Mouse (Mus musculus) megakaryocyte, adult 5-6 weeks (primary cell): Measurements from ENCODE around the gene Itgb2l. TPM values are rescaled to one million over a fixed set of nuclear protein-coding genes. Genes with fewer than 3 reads are reported as not detected.

Source experiments
- ATAC-seq: 2 replicates; pipeline ENCODE4 v1.8.0; 2016; ENCODE audit warnings: mild to moderate bottlenecking, inconsistent platforms; ENCODE audit not compliant: poor library complexity, severe bottlenecking
- total RNA-seq, 2 experiments: library from RNA; stranded (forward) in 1 of 2; stranded (reverse) in 1 of 2; fragments of 153-499, 151-499 nt in 1 of 2; fragments of 221-1000, 200-1000 nt in 1 of 2; gene quantifications; 2 replicates each; pipeline versions ENCODE4 v1.2.3 to v1.2.4; 2015 to 2017

Gene Itgb2l
- total RNA-seq, 2 experiments from 2014 or later, result 41.3 to 67.6 TPM

GRCm38 (mm10) chr16:96433266-96433665 lies 10.2 kb downstream of the Itgb2l start:
- ATAC-seq, result no peak

DNA sequence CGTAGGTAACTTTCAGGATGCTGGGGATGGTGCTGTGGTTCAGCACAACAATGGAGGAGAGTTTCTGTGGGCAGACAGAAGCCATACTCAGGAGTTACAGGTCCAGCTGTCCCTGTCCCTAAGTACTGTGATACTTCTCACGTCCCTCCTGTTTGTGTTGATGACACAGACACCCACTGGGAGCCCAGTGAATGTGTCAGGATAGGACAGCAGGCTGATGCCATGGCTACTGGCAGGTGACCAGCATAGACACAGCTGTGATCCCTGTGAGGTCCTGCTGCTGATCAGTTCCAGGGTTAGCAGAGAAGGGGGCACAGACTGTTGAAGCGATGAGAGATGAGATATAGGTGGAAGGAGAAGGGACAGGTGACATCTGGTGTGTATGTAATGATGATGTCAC lies 14.4 kb downstream of the Itgb2l start:
- no peak for ATAC-seq

DNA sequence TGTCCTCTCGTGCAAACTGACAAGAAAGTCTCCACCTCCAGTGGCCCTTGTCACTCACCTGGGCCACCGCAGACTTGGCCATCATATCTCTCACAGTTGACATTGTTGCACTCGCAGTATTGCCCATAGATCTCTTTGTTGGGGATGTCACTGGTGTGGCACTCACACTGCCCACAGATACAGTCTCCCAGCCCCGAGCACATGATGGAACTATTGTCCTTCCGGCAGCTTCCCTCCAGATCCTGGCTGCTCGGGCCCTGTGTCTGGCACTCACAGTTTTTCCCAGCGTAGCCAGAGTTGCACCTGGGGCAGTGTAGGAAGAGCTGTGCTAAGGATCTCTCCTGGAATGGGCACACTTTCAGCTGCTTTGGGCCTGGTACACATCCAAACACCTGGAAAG lies 16.7 kb downstream of the Itgb2l start:
- ATAC-seq, result no peak

DNA sequence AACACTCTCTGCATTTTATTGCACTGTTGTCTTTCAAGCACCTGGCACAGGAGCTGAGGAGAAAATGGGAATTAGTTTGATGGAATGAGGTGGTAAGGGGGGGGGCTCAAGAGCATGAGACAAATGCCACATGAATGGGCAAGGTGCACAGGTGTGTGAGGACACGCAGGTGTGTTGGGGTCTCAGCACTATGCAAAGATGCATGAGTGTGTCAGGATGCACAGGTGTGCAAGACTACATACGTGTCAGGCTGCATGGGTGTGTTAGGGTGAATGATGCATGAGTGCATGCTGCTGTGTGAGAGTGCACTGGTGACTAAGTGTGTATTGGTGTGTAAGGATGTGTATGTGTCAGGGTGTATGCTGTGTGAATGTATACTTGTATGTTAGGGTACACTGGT lies 18.4 kb downstream of the Itgb2l start:
- no peak for ATAC-seq

DNA sequence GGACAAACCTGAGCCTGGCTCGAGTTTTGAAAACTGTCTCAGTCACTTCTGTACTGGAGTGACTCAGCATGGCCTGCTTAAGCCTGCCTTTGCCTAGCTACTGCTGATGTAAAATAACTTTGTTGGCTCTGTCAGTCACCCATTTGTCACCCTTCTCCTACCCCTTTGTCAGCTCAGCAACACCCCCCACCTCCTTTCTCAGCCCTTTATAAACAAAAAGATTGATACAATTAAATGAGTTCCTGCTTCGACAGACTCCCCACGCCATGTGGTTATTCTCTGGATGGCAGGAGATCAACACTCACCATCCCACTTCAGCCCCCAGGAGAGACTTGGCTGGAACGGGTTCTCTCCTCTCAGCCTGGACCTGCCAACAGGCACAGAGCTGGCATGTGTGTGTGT lies 35.4 kb downstream of the Itgb2l start:
- no peak for ATAC-seq

GRCm38 (mm10) chr16:96406312-96406711 lies 37.1 kb downstream of the Itgb2l start:
- no peak for ATAC-seq

GRCm38 (mm10) chr16:96402294-96402693 lies 41.1 kb downstream of the Itgb2l start:
- no peak for ATAC-seq

DNA sequence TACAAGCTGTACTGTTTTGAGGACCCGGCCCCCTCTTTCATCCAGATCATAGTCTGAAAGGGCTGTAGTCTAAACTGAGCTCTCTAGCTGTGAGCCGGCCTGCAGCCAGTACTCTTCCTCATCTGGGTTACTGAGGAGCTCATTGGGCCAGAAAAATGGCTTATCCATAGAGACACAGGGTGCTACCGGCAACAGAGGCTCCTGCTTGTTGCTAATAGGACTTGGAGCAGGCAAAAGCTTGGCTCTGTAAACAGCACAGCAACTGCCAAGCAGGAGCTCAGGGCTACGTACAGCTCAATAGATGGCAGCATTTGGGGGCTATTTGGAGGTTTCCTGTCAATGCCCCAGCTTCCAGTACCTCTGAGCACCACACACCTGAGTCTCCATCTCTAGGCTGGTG lies 43.4 kb downstream of the Itgb2l start:
- no peak for ATAC-seq

DNA sequence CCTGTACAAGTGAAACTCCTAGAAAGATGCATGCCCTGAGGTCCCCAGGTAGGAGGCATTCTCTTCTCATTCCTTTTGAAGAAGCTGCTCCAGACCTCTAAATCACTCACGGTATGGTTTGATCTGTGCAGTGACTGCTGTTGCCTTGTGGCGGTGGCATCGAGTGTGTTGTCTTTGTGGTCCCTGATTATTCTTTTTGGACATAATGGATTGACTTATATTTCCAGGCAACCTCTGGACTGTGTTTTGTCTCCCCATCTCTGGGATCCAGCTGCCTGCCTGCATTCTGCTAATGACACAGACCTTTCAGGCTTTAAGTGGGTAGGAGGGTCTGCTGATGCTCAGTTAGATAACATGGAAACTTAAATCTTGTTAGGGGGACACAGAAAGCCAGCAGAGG lies 44.6 kb downstream of the Itgb2l start:
- no peak for ATAC-seq

DNA sequence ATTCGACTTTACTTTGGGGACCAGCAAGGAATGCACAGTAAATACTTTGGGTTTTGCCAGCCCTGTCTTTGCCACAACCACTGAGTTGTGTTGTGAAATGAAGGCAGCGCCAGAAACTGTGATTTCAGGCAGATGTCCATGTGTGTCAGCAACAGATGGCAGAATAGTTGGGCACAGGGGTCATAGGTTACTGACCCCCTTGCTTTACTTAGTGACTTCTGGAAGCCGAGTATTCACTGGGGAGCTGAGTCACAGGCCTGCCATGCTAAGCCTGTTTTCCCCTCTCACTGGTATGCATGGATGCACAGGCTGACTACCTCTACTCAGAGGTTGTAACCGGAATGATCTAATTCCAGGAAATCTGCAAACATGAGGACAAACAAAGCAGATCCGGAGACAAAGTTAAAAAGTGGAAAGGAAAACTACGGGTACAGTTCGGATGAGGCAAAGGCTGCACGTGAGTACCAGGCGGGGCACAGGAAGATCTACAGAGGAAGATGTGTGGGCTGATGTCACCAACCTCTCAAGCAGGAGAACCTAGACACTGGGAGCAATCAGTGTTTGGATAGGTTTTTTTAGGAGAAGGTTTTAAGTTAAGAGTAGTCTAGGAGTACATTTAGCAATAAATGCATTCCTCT lies 47.3 kb downstream of the Itgb2l start:
- no peak for ATAC-seq

- ATAC-seq, result no peak
These were observed 47.9 kb downstream of the Itgb2l start for GRCm38 (mm10) chr16:96395516-96395915.

- ATAC-seq, result no peak
These were observed 52.3 kb downstream of the Itgb2l start for GRCm38 (mm10) chr16:96391070-96391469.

DNA sequence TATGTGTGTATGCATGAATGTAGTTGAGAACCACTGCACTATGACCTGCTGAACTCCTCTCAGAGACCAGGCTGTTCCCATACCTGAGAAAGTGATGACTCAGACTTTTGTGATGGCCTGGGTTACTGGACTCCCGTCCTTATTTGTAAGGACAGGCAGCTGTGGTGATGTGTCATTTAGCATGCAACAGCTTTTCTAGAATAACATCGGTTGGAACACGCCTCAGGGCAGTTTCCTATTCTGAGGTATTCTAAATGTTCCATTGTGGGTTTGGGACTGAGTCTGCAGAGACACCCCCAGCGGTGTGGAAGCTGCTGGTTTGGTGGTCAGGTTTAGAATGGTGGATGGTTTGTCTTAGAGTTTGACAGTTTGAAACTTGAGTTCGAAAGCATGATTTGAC lies 54.9 kb downstream of the Itgb2l start:
- ATAC-seq, result 0 out of 2 replicates have a peak, but pooled peaks have one; percentile 3

- ATAC-seq, result peak; percentile 69
These were observed 55.6 kb downstream of the Itgb2l start for GRCm38 (mm10) chr16:96387685-96388371.

- no peak for ATAC-seq
These were observed 58.7 kb downstream of the Itgb2l start for GRCm38 (mm10) chr16:96384741-96385140.

DNA sequence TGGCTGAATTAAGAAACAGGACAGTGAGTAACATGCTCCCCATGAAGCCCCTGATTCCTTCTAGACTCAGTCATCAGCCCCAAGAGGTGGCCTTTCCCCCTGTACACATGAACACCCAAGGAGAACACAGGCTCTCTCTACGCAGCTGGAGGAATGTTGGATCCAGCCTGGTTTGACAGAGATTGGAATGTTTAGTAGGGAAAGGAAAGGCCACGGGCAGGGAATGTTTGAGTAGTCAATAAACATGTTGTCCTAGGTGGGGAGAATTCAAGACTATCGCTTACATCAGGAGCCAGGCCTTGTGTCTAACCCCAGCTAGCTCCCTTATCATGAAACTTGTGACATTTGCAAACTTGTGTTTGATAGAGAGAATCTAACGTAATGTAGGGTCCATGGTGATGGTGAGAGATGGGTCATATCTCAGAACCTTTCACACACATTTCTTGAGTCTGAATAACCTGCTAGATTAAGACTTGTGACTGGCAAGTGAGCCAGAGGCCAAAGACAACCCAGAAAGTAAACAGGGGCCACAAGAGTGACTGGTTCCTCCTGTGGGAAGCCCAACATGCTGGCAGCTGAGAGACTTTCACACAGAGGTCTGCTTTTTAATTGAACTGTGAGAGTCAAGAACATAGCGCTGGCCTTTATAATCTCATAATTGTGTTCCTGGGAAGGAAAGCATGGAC lies 60.8 kb downstream of the Itgb2l start:
- no peak for ATAC-seq

DNA sequence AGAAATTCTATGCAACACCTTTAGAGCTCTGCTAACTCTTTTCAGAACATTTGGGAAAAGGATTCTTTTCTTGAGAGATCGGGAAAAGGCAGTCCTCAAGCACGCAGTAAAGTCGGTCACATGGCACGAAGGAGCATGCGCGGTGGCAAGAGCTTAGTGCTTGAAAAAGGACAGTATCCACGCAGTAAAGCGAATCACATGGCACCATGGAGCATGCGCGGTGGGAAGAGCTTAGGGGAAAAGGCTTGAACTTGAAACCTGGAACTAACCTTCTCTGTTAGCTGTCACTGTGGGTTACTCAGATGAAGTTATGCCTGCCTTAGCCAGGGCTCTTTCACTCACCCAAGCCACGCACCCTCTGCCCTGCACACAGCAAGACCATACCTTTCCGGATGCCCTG lies 62.0 kb downstream of the Itgb2l start:
- no peak for ATAC-seq

- no peak for ATAC-seq
These were observed 65.3 kb downstream of the Itgb2l start for GRCm38 (mm10) chr16:96378111-96378510.

- ATAC-seq, result no peak
These were observed 67.1 kb downstream of the Itgb2l start for GRCm38 (mm10) chr16:96376342-96376741.

DNA sequence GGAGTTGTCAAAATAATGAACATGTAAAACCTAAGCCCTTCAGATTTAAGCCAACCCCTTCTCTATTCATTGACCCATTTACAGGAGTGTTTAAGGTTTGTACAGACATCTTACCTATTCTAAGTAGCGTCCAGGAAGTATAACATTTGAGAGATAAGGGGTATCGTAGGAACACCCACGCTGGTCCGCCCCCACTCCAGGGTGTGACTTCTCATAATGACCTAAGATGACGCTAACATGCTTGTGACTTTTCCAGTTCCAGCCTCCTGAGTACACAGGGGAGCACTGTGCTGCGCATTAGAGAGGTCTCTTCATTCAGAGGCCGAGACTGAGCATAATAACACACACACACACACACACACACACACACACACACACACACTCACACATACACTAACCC lies 67.9 kb downstream of the Itgb2l start:
- no peak for ATAC-seq

- ATAC-seq, result no peak
These were observed 70.7 kb downstream of the Itgb2l start for GRCm38 (mm10) chr16:96372752-96373118.
